Mouse (Mus musculus) MEL (cell line): ENCODE data around the gene Dapk2.
A peak's percentile ranks its signal among the peaks of the same experiment; 100 is the strongest.

Experiments used
- ZC3H11A ChIP-seq: IDR thresholded peaks from 2 replicates; pipeline ENCODE4 v1.6.1; 2012; ENCODE audit warnings: low read depth, mild to moderate bottlenecking, inconsistent platforms, low read length, improper control_type of control experiment
- ZNF384 ChIP-seq: IDR thresholded peaks from 2 replicates; pipeline ENCODE4 v1.6.1; 2012; ENCODE audit warnings: low read depth, mild to moderate bottlenecking, inconsistent platforms, low read length, improper control_type of control experiment

DNA sequence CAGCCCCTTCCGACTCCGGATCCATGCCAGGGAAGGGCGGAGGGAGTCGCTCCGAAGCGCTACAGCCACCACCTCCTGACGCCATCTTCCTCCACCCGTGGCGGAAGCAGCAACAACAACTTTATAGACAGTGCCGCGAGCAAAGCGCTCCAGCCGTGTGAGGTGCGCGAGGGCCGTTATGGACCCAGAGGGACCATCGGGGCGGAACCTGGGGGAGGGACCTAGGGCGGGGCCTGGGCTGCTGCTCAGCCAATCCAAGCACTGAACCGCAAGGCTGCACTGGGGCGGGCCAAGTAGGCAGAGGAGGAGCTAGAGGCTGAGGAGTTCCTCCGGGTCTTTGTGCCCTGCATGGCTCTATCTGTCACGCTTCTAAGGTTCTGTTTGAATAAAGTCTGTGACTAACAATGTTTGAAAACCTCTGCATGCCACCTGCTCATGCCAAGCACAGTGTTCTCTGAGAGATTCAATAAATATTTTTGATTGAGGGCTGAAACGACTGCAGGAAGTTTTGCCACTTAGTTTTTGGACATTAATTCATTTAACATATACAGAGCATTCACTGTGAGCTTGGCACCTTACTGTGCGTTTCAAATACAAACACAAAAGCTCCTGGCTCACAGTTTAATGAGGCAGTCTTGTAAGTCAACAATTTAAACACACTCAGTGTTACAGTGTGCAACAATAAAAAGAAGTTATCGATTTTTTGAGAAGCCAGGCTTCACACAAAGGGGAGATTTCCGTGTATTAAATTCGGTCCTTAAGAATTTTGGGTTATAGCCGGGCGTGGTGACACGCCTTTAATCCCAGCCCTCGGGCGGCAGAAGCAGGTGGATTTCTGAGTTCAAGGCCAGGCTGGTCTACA, 33.1 kb upstream of the Dapk2 start:
- TF ChIP-seq ZNF384 (peak; percentile 38; the same call in 1 of the 2 replicates), ZC3H11A (no peak)
